Mouse (Mus musculus): ENCODE data around the gene Nat8f5. TPM values are rescaled to one million over a fixed set of nuclear protein-coding genes. Genes with fewer than 3 reads are reported as not detected.

The Nat8f5 gene
- polyA plus RNA-seq, 1 experiment from 2014 or later: 0.29 TPM

Other genes starting within 250 kb of the Nat8f5 start
- 3.1 and 3.6 TPM in 2 replicates for gene Alms1, start 233.4 kb downstream of the Nat8f5 start, polyA plus RNA-seq (2015; fragmentation: Nextera tagmentation; extraction: Ambion mirVana)
- gene Nat8f7, start 107.8 kb downstream of the Nat8f5 start, polyA plus RNA-seq (2015; fragmentation: Nextera tagmentation; extraction: Ambion mirVana): not detected in 2 replicates
- gene Nat8f3, start 55.2 kb downstream of the Nat8f5 start, polyA plus RNA-seq (2015; fragmentation: Nextera tagmentation; extraction: Ambion mirVana): 0.10 TPM in 1 of 2 replicates, not detected in the other
- not detected in 2 replicates for gene Nat8f6, start within 50 bp of the Nat8f5 start, polyA plus RNA-seq (2015; fragmentation: Nextera tagmentation; extraction: Ambion mirVana)
- gene Nat8, start 11.1 kb upstream of the Nat8f5 start, polyA plus RNA-seq (2015; fragmentation: Nextera tagmentation; extraction: Ambion mirVana): 3.3 and 4.8 TPM in 2 replicates
- gene Nat8f2, start 48.2 kb upstream of the Nat8f5 start, polyA plus RNA-seq (2015; fragmentation: Nextera tagmentation; extraction: Ambion mirVana): 0.08 TPM in 1 of 2 replicates, not detected in the other
- gene Nat8f4, start 83.9 kb upstream of the Nat8f5 start, polyA plus RNA-seq (2015; fragmentation: Nextera tagmentation; extraction: Ambion mirVana): 4.5 and 5.0 TPM in 2 replicates
- gene Tprkb, start 90.9 kb upstream of the Nat8f5 start, polyA plus RNA-seq (2015; fragmentation: Nextera tagmentation; extraction: Ambion mirVana): 39.3 and 41.8 TPM in 2 replicates
- 8.6 and 9.0 TPM in 2 replicates for gene Nat8f1, start 94.7 kb upstream of the Nat8f5 start, polyA plus RNA-seq (2015; fragmentation: Nextera tagmentation; extraction: Ambion mirVana)
- gene Dusp11, start 140.7 kb upstream of the Nat8f5 start, polyA plus RNA-seq (2015; fragmentation: Nextera tagmentation; extraction: Ambion mirVana): 43.4 and 43.5 TPM in 2 replicates
- not detected in 2 replicates for gene Figla, start 195.2 kb upstream of the Nat8f5 start, polyA plus RNA-seq (2015; fragmentation: Nextera tagmentation; extraction: Ambion mirVana)
- gene Add2, start 207.7 kb upstream of the Nat8f5 start, polyA plus RNA-seq (2015; fragmentation: Nextera tagmentation; extraction: Ambion mirVana): 7.6 and 8.6 TPM in 2 replicates